Mouse (Mus musculus): ENCODE data around the gene Srxn1.

Gene Srxn1

DNA sequence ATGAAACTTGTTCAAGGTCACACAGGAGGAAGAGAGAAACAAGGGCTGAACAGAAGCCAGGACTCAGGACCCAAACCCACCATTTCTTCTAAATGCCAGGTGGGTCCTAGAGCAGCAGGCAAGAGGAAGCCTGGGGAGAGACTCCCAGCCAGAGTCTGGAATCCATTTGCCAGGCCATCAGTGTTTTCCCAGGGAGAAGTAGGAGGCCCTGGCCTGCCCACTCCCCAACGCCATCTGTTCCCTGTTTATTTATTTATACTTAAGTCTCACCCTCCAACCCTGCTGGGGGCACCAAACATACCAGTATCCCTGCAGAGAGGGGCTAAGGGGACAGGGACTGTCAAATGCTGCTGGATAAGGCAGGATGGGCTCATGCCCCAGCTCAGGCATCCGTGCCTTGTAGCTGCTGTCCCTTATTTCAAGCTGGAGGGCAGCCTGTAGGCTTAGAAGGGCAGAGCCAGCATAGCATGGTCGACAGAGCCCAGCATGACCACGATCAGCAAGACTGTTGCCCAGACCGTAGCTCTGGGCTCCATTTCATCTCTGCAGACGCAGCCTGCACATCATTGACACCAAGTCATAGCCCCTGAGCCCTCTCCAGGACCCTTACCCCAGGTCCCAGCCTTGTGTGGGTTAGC lies 14.0 kb downstream of the Srxn1 start:
- DNase-seq (ENCODE audit: low spot score in 2 of 2), result no peak

DNA sequence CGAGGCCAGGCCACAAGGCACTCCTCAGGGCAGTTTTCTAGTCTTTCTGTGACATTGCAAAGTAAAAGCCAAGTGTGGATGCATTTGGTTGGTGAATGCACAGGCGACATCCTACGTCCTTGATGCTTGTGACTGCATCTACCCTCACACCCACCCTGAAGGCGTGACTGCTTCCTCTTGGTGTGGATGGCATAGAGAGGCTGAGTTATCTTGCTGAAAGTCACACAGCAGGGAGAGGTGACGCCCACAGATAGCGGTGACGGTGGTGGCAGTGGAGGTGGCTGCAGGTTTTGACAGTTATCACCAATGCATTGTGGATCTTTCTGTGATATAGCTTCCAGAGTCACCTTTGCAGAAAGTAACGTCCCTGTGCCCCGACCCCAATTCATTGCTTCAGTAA lies 17.6 kb downstream of the Srxn1 start:
- DNase-seq (ENCODE audit: low spot score in 2 of 2), result no peak

DNA sequence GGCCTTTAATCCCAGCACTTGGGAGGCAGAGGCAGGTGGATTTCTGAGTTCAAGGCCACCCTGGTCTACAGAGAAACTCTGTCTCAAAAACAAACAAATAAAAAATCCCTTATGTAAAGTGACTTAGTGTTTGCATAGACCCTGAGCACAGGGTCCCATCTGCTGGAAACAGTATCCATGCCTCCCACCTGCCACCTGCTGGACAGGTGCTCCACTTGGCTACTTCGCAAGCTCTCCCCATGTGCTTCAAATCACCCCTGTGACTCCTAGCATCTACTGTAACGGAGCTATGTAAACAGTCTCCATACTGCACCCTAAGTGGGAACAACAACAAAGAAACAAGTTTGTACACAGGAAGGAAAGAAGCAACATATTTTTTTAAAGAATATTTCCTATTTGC lies 23.3 kb downstream of the Srxn1 start:
- DNase-seq (ENCODE audit: low spot score in 2 of 2), result no peak

- no peak for DNase-seq (ENCODE audit: low spot score in 2 of 2)
These were observed 24.5 kb downstream of the Srxn1 start for GRCm38 (mm10) chr2:152129778-152130177.

DNA sequence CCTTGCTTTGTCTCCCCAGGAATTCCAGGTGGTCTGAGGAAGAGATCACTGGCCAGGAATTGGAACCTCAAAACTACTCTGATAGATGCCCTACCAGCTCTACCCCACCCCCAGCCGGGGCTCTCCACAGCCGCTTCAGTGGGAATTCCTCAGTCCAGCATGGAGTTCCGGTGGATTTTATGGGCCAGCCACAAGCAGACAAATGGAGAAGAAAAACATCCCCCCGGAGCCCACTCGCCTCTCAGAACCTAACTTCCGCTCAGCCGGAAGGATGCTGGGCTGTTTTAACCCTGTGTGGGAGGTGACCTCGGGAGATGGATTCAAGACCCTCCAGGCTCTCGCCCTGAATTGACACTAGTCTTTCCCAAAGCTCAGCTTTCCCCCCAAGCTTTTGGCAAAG lies 26.7 kb downstream of the Srxn1 start:
- no peak for DNase-seq (ENCODE audit: low spot score in 2 of 2)

DNA sequence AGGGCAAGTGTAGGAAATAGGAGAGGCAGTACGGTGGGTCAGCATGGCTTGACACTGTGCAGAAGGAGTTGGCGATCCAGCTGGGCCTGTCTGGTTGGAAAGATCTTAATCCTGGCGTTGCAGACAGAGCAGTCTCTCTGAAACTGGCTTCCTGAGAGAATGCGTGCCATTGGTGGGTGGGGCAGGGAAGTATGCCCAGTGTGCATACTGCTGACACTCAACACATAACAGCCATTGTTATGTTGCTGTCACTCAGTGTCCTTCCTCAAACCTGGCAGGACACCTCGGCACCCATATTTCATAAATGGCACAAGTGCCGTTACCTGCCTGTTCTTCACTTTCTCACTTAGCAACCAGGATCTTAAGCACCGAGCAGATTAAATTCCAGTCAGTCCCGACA lies 27.4 kb downstream of the Srxn1 start:
- DNase-seq (ENCODE audit: low spot score in 2 of 2), result no peak

GRCm38 (mm10) chr2:152139191-152139987 lies 34.1 kb downstream of the Srxn1 start:
- no peak for DNase-seq (ENCODE audit: low spot score in 2 of 2)

GRCm38 (mm10) chr2:152140941-152141340 lies 35.6 kb downstream of the Srxn1 start:
- no peak for DNase-seq (ENCODE audit: low spot score in 2 of 2)

DNA sequence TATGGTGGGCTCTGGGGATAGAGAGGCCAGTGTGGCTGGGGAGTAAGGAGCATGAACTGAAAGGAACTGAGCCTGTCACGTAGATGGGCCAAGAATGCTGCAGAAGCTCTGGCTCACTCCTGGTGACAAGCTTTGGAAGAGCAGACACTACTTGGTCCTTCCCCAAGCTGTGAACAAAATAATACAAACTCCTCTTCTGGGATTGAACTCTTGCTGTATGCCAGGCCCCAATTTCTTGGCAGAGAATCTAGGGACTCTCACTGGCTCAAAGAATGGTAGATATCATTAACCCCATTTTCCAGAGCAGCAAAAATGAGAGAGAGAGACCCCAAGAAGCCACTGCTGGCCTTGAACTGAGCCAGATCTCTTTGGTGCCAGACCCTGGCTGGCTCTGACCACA lies 36.2 kb downstream of the Srxn1 start:
- DNase-seq (ENCODE audit: low spot score in 2 of 2), result no peak

DNA sequence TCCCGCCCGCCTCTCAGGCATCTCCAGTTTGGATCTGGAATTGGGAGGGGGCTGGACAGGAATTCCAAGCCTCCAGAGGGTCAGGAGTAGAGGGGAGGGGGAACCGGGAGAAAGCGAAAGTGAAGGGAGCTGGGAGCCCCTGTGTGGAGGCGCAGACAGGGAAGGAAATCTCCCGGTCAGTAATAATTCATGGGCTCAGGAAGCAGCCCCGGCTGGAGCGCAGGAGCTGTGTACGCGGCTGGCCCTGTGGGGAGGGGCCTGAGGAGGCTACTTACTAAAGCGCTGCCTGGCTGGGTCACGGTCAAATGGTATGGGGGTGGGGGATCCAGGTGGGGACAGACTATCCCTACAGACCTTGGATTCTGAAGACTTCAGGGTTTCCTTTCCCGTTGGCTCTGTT lies 36.7 kb downstream of the Srxn1 start:
- no peak for DNase-seq (ENCODE audit: low spot score in 2 of 2)

- DNase-seq (ENCODE audit: low spot score in 2 of 2), result no peak
These were observed 37.3 kb downstream of the Srxn1 start for GRCm38 (mm10) chr2:152142571-152142970.

DNA sequence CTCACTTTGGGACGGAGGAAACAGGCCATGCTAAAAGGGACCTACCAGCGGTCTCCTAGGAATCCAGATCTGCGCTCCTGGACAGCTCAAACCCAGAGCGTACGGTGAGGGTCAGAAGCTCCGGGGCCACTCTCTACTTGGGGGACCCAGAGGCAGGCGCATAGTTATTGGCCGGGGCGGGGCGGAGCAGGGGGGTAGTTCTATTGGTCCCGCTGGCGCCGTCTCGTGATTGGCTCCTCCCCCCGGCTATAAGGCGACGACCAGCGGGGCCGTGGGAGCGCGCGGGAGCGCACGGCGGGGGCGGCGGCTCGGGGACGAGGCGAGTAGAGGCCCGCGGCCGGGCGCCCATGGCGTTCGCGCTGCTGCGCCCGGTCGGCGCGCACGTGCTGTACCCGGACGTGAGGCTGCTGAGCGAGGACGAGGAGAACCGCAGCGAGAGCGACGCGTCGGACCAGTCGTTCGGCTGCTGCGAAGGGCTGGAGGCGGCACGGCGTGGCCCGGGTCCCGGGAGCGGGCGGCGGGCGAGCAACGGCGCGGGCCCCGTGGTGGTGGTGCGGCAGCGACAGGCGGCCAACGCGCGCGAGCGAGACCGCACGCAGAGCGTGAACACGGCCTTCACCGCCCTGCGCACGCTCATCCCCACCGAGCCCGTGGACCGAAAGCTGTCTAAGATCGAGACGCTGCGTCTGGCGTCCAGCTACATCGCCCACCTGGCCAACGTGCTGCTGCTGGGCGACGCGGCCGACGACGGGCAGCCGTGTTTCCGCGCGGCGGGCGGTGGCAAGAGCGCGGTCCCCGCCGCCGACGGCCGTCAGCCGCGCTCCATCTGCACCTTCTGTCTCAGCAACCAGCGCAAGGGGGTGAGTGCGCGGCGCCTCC lies 38.2 kb downstream of the Srxn1 start, which contains the start of gene Tcf15:
Gene Tcf15 (plus strand): TSS at position 283 of the 879 bp plus-strand sequence.
- no peak for DNase-seq (ENCODE audit: low spot score in 2 of 2)

GRCm38 (mm10) chr2:152144158-152144450 lies 38.8 kb downstream of the Srxn1 start:
- DNase-seq (ENCODE audit: low spot score in 2 of 2), result no peak

DNA sequence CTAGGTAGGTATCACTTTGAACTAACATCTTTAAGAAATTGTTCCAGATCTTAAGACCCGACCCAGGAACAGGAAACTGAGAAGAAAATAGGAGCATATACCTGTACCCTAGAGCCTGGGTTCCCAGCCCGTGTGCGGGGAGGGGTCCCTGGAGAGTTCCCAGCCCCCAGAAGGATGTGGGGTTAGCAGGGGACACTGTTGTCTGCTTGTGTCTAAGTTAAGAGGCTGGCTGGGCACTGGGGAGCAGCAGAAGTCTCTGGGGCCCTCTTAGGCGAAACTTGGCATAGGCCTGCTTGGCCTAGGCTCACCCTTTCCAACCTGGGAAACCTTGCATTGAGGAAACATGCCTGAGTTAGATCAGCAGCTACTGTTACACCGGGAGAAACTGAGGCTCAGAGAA lies 39.2 kb downstream of the Srxn1 start:
- DNase-seq (ENCODE audit: low spot score in 2 of 2), result no peak

- DNase-seq (ENCODE audit: low spot score in 2 of 2), result no peak
These were observed 40.4 kb downstream of the Srxn1 start for GRCm38 (mm10) chr2:152145711-152146110.

GRCm38 (mm10) chr2:152147079-152147478 lies 41.8 kb downstream of the Srxn1 start:
- DNase-seq (ENCODE audit: low spot score in 2 of 2), result no peak

- no peak for DNase-seq (ENCODE audit: low spot score in 2 of 2)
These were observed 43.4 kb downstream of the Srxn1 start for GRCm38 (mm10) chr2:152148675-152149074.

DNA sequence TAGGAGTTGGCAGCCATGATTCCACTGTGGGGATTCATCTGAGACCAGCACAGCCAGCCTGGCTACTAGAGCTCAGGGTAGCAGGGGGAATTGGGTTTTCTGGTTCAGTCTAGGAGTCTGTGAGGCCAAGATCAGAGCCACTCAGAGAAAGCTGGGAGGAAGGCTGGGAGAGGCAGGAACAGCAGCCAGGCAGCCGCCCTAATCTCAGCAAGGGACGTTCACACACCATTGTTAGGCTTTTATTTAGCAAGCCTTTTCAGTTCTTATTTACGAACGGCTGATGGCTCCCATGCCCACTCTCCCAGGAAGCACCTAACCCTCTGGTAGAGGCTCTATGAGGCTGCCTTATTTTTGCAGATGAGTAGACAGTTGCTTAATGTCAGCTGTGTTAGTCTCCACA lies 44.6 kb downstream of the Srxn1 start:
- no peak for DNase-seq (ENCODE audit: low spot score in 2 of 2)

GRCm38 (mm10) chr2:152150373-152150772 lies 45.1 kb downstream of the Srxn1 start:
- no peak for DNase-seq (ENCODE audit: low spot score in 2 of 2)

GRCm38 (mm10) chr2:152153361-152153760 lies 48.0 kb downstream of the Srxn1 start:
- no peak for DNase-seq (ENCODE audit: low spot score in 2 of 2)

GRCm38 (mm10) chr2:152155414-152156208 lies 50.3 kb downstream of the Srxn1 start:
- DNase-seq (ENCODE audit: low spot score in 2 of 2), result no peak

DNA sequence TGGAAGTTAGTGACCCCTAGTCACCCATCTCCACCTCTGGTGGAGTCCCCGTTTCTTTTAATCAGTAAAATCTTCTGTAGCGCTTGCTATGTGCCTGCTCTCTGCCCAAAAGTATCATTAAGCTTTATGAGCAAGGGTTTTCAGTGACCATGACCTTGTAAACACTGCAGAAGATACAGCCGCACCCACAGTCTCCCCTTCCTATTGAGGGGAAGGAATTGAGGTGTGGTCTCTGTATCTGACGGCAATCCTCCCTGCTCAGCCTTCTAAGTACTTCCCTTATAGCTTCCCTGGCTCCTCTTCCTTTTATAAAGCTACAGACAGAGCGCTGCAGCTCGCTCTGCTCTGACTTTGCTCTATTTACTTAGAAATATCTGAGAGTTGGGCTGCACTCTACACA lies 51.2 kb downstream of the Srxn1 start:
- no peak for DNase-seq (ENCODE audit: low spot score in 2 of 2)

All from spleen, postnatal 14 days (tissue).